Mouse (Mus musculus) midbrain, embryonic 11.5 days (tissue): ENCODE data around the gene Edf1. TPM values are rescaled to one million over a fixed set of nuclear protein-coding genes. Genes with fewer than 3 reads are reported as not detected.
"Not testable (repeated sequence)": the region's sequence is repeated elsewhere in the genome, so short reads cannot be mapped to it uniquely, and the experiment has no call there.

Experiments used
- ATAC-seq: fragments of 200-750 bp; cut with Nextera tagmentation; 2 replicates; pipeline ENCODE4 v1.8.0; 2017; ENCODE audit warnings: moderate TSS enrichment, moderate library complexity; ENCODE audit not compliant: low FRiP score
- DNase-seq: peaks from one replicate; pipeline ENCODE4 v3.0.0; 2015; ENCODE audit warnings: low spot score; ENCODE audit errors: missing footprints
- H3K27ac ChIP-seq: fragments of 300-500 bp; sonication (generic); 2 replicates; pipeline ENCODE4 v1.5.1; 2014; ENCODE audit warnings: low read depth, low read length
- H3K27me3 ChIP-seq: fragments of 300-500 bp; sonication (generic); 2 replicates; pipeline ENCODE4 v1.6.1; 2014; ENCODE audit warnings: mild to moderate bottlenecking, low read length, moderate library complexity, mixed read lengths; ENCODE audit not compliant: control insufficient read depth, insufficient read depth
- H3K36me3 ChIP-seq: fragments of 300-500 bp; sonication (generic); 2 replicates; pipeline ENCODE4 v1.6.1; 2014; ENCODE audit warnings: mild to moderate bottlenecking, low read length, moderate library complexity, mixed read lengths; ENCODE audit not compliant: control insufficient read depth, insufficient read depth
- H3K4me1 ChIP-seq: fragments of 300-500 bp; sonication (generic); 2 replicates; pipeline ENCODE4 v1.6.1; 2014; ENCODE audit warnings: low read length; ENCODE audit not compliant: control insufficient read depth, insufficient read depth
- H3K4me2 ChIP-seq: fragments of 300-500 bp; sonication (generic); 2 replicates; pipeline ENCODE4 v1.6.1; 2014; ENCODE audit warnings: mild to moderate bottlenecking, moderate library complexity
- H3K4me3 ChIP-seq: fragments of 300-500 bp; sonication (generic); 2 replicates; pipeline ENCODE4 v1.5.1; 2014; ENCODE audit warnings: low read depth, low read length
- H3K9ac ChIP-seq: fragments of 300-500 bp; sonication (generic); 2 replicates; pipeline ENCODE4 v1.6.1; 2014; ENCODE audit warnings: low read length
- H3K9me3 ChIP-seq: fragments of 300-500 bp; sonication (generic); 2 replicates; pipeline ENCODE4 v1.6.1; 2016; ENCODE audit warnings: low read length; ENCODE audit not compliant: control insufficient read depth
- WGBS: fragments of 180-500 bp; shearing (Covaris S2); extraction: QIAGEN DNeasy Blood & Tissue Kit; methylation state at CpG from one replicate; pipeline ENCODE4 v1.1.7; 2014; 5-methylcytosine and 5-hydroxymethylcytosine counted together
- polyA plus RNA-seq: library from polyadenylated mRNA; unstranded; fragments of >200 nt; fragmentation: Nextera tagmentation; extraction: Ambion mirVana; gene quantifications from 2 replicates; pipeline ENCODE4 v1.2.1, GENCODE M21; 2014

Edf1 gene
- polyA plus RNA-seq, 1 experiment from 2014 or later = 385 TPM

- Histone ChIP-seq H3K27ac (no peak overlapping the region), H3K4me3 (no peak overlapping the region), H3K36me3 (no peaks in the 10 kb centered on the region), H3K4me2 (no peak overlapping the region), H3K27me3 (no peaks in the 10 kb centered on the region), H3K9me3 (no peaks in the 10 kb centered on the region), H3K9ac (no peak overlapping the region), H3K4me1 (peaks cover 5% of the 10 kb centered on the region)
- ATAC-seq (no peak), DNase-seq (no peak)
- 89% methylated on average over 10 of the region's 10 CpGs for WGBS
Measured at GRCm38 (mm10) chr2:25541644-25542367, 15.8 kb upstream of the Edf1 start.

GRCm38 (mm10) chr2:25545996-25546810, 11.4 kb upstream of the Edf1 start:
- peak overlapping the region; percentile 20; the same call in 1 of the 2 replicates for H3K27ac ChIP-seq
- peak; percentile 78 for ATAC-seq
- no peaks in the 10 kb centered on the region for H3K9me3 ChIP-seq
- peak overlapping the region; percentile 53 for H3K4me2 ChIP-seq
- H3K27me3 ChIP-seq = no peaks in the 10 kb centered on the region
- DNase-seq = no peak
- peaks cover 8% of the 10 kb centered on the region for H3K4me1 ChIP-seq
- H3K9ac ChIP-seq = peak overlapping the region; percentile 70
- H3K4me3 ChIP-seq = peak overlapping the region; percentile 71
- 9% methylated on average over 35 of the region's 43 CpGs for WGBS
- H3K36me3 ChIP-seq = no peaks in the 10 kb centered on the region

GRCm38 (mm10) chr2:25546811-25547491, 10.7 kb upstream of the Edf1 start, which contains the start of gene Traf2:
Traf2 (minus strand) TSS chr2:25546940.
- peak; percentile 99 for ATAC-seq
- Histone ChIP-seq H3K4me2 (peak within 1 kb of the TSS; percentile 53), H3K27me3 (no peaks in the 10 kb centered on the region), H3K27ac (peak within 1 kb of the TSS; percentile 20; the same call in 1 of the 2 replicates), H3K9me3 (no peaks in the 10 kb centered on the region), H3K4me3 (peak within 1 kb of the TSS; percentile 71), H3K4me1 (peaks cover 8% of the 10 kb centered on the region), H3K9ac (peak within 1 kb of the TSS; percentile 70), H3K36me3 (no peaks in the 10 kb centered on the region)
- WGBS = 3% methylated on average over 48 of the region's 48 CpGs
- DNase-seq = peak; percentile 99

GRCm38 (mm10) chr2:25549021-25549991, 8.3 kb upstream of the Edf1 start:
- no peak overlapping the region for H3K9ac ChIP-seq
- ATAC-seq (no peak), DNase-seq (peak; percentile 35)
- no peaks in the 10 kb centered on the region for H3K36me3 ChIP-seq
- no peak overlapping the region for H3K27ac ChIP-seq
- 75% methylated on average over 9 of the region's 9 CpGs for WGBS
- no peak overlapping the region for H3K4me3 ChIP-seq
- no peaks in the 10 kb centered on the region for H3K9me3 ChIP-seq
- no peak overlapping the region for H3K4me2 ChIP-seq
- peaks cover 8% of the 10 kb centered on the region for H3K4me1 ChIP-seq
- H3K27me3 ChIP-seq = no peaks in the 10 kb centered on the region

GRCm38 (mm10) chr2:25551186-25551585, 6.5 kb upstream of the Edf1 start:
- H3K36me3 ChIP-seq = no peaks in the 10 kb centered on the region
- DNase-seq = peak; percentile 89
- H3K27me3 ChIP-seq = no peaks in the 10 kb centered on the region
- no peak overlapping the region for H3K9ac ChIP-seq
- H3K4me2 ChIP-seq = no peak overlapping the region
- H3K9me3 ChIP-seq = no peaks in the 10 kb centered on the region
- H3K27ac ChIP-seq = no peak overlapping the region
- H3K4me1 ChIP-seq = peaks cover 3% of the 10 kb centered on the region
- no peak overlapping the region for H3K4me3 ChIP-seq
- ATAC-seq = no peak
- 45% methylated on average over 5 of the region's 5 CpGs for WGBS

GRCm38 (mm10) chr2:25553171-25553786, 4.4 kb upstream of the Edf1 start:
- H3K4me1 ChIP-seq, H3K27ac ChIP-seq, H3K9ac ChIP-seq, ATAC-seq, H3K4me2 ChIP-seq, H3K9me3 ChIP-seq, H3K36me3 ChIP-seq, H3K4me3 ChIP-seq, H3K27me3 ChIP-seq: not testable (repeated sequence)
- DNase-seq = peak; percentile 72
- 82% methylated on average over 4 of the region's 4 CpGs for WGBS

GRCm38 (mm10) chr2:25555479-25555878, 2.2 kb upstream of the Edf1 start:
- not testable (repeated sequence) for H3K9me3 ChIP-seq, DNase-seq, H3K27ac ChIP-seq, H3K36me3 ChIP-seq, H3K4me3 ChIP-seq, H3K4me2 ChIP-seq, H3K9ac ChIP-seq, ATAC-seq, H3K27me3 ChIP-seq
- H3K4me1 ChIP-seq = peaks cover 19% of the 10 kb centered on the region
- 47% methylated on average over 2 of the region's 2 CpGs for WGBS

- no peaks in the 10 kb centered on the region for H3K27me3 ChIP-seq
- DNase-seq = peak; percentile 76
- H3K4me3 ChIP-seq = no peak overlapping the region
- no peaks in the 10 kb centered on the region for H3K9me3 ChIP-seq
- no peak overlapping the region for H3K9ac ChIP-seq
- no peak overlapping the region for H3K27ac ChIP-seq
- ATAC-seq = no peak
- H3K4me1 ChIP-seq = peaks cover 19% of the 10 kb centered on the region
- H3K36me3 ChIP-seq = peaks cover 3% of the 10 kb centered on the region; the same call in 1 of the 2 replicates
- H3K4me2 ChIP-seq = no peak overlapping the region
- WGBS = 52% methylated on average over 1 of the region's 1 CpGs
Measured at GRCm38 (mm10) chr2:25556296-25556695, 1.4 kb upstream of the Edf1 start.
